In the genomic region with DNA sequence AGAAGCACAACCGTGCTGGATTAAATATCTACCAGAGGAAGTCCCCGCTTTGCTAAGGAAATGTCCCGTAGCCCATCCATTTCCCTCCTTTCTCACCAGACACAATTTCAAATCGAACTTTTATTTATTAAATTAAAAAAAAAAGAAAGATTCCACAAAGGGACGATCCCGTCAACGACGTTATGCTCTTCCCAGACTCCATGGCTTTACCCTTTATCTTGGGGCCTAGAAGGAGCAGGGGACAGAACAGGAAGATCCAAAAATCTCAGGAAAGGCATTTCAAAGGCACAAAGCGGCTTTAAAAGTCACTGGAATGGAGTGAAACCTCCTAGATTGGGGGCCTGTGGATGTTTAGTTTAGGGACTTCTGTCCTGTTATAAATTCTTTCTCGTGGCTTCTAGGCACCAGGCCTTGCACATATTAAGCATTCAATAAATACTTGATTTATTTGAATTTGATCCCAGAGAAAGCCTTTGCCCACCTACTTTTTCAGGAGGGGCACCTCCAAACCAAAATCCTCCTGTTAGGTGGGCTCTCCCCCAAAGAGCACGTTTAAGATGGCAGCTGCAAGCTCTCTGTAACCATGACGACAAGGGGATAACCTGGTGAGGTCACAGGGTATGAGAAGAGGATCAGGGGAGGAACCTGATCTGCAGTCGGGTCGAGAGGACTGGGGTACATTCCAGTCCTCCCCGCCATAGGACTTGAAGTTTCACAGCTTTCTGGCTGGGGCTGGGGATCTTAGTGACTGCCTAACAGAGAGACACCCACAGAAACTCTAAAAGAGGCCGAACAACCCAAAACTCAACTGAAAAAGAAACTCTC, we compare ENCODE assay signal across 8 mouse cellular contexts. TPM values are rescaled to one million over a fixed set of nuclear protein-coding genes. Genes with fewer than 3 reads are reported as not detected.
DNase-seq lines count a peak whose midpoint lies in the region; ATAC-seq and TF ChIP-seq lines count a peak whose summit lies in the region.

No protein-coding gene starts in this region.

- WGBS in embryonic facial prominence, embryonic 12.5 days = 20% methylated on average over 16 of the region's 16 CpGs
- 42% methylated on average over 16 of the region's 16 CpGs for WGBS in hindbrain, postnatal 0 days

- H3K27me3 ChIP-seq in embryonic facial prominence, embryonic 12.5 days = peaks cover 17% of the 10 kb centered on the region
- H3K27me3 ChIP-seq in hindbrain, postnatal 0 days (ENCODE audit: insufficient read depth, low read length) = peaks cover 22% of the 10 kb centered on the region

- no peak for DNase-seq in layer of hippocampus, adult 2 months (ENCODE audit: low spot score in 2 of 2)
- no peak for DNase-seq in layer of hippocampus, adult 18-20 months (ENCODE audit: low spot score in 2 of 2)
- DNase-seq in hindbrain, postnatal 0 days (ENCODE audit: low spot score) = no peak
- DNase-seq in neural tube, embryonic 10.5 days (ENCODE audit: extremely low spot score, low spot score) = peak; percentile 42
- no peak for DNase-seq in cerebellum, adult 11-12 months
- DNase-seq in layer of hippocampus, adult 9-11 months = no peak

- H3K36me3 ChIP-seq in embryonic facial prominence, embryonic 12.5 days = no peaks in the 10 kb centered on the region
- no peaks in the 10 kb centered on the region for H3K36me3 ChIP-seq in hindbrain, postnatal 0 days (ENCODE audit: insufficient read depth, low read length)

- peak overlapping the region; percentile 91 for H3K27ac ChIP-seq in layer of hippocampus, adult 2 months
- peak overlapping the region; percentile 92 for H3K27ac ChIP-seq in embryonic facial prominence, embryonic 12.5 days
- no peak overlapping the region for H3K27ac ChIP-seq in hindbrain, postnatal 0 days

- H3K4me2 ChIP-seq in embryonic facial prominence, embryonic 12.5 days (replicated peaks) = peak overlapping the region; percentile 71
- H3K4me2 ChIP-seq in hindbrain, postnatal 0 days (ENCODE audit: low read depth, low read length) = peak overlapping the region; percentile 97; the same call in 1 of the 2 replicates

- peaks cover 28% of the 10 kb centered on the region for H3K4me1 ChIP-seq in embryonic facial prominence, embryonic 12.5 days
- peaks cover 8% of the 10 kb centered on the region for H3K4me1 ChIP-seq in hindbrain, postnatal 0 days (ENCODE audit: insufficient read depth, low read length)

- no peaks in the 10 kb centered on the region for H3K9me3 ChIP-seq in embryonic facial prominence, embryonic 12.5 days
- H3K9me3 ChIP-seq in hindbrain, postnatal 0 days (ENCODE audit: low read length) = no peaks in the 10 kb centered on the region

- no peak overlapping the region for H3K4me3 ChIP-seq in layer of hippocampus, adult 2 months
- H3K4me3 ChIP-seq in embryonic facial prominence, embryonic 12.5 days = no peak overlapping the region; the same call in 1 of the 2 replicates
- H3K4me3 ChIP-seq in hindbrain, postnatal 0 days (ENCODE audit: low read length) = no peak overlapping the region

- peak overlapping the region; percentile 74; the same call in 1 of the 2 replicates for H3K9ac ChIP-seq in embryonic facial prominence, embryonic 12.5 days
- no peak overlapping the region for H3K9ac ChIP-seq in hindbrain, postnatal 0 days (replicated peaks; ENCODE audit: low read length)

- no peak for ATAC-seq in embryonic facial prominence, embryonic 12.5 days (ENCODE audit: insufficient number of reproducible peaks, insufficient read depth, low FRiP score, low TSS enrichment)
- no peak for ATAC-seq in hindbrain, postnatal 0 days
- ATAC-seq in granulocyte monocyte progenitor cell, adult 5-6 weeks (replicated peaks; ENCODE audit: poor library complexity, severe bottlenecking) = no peak

- no peak for TF ChIP-seq CTCF in layer of hippocampus, adult 2 months (conservative IDR thresholded peaks at IDR 0.05)
- TF ChIP-seq CTCF in hindbrain, postnatal 0 days (IDR thresholded peaks at IDR 0.05; ENCODE audit: low read depth) = no peak

RNA-seq across cellular contexts. Expression of a gene that starts 6.1 kb away (rescaled TPM):
- 10 to 100 TPM; 24.5 to 26.5 TPM for total RNA-seq in layer of hippocampus, adult 2 months (2021)
- 10 to 100 TPM; 19.2 to 23.6 TPM for total RNA-seq in layer of hippocampus, adult 18-20 months (2021)
- 78.4 and 89.3 TPM in 2 replicates for polyA plus RNA-seq in embryonic facial prominence, embryonic 12.5 days (2016; fragmentation: Nextera tagmentation; extraction: Ambion mirVana)
- 19.4 and 25.4 TPM in 2 replicates for total RNA-seq in hindbrain, postnatal 0 days (2014; rRNA removed)
- polyA plus RNA-seq in hindbrain, postnatal 0 days (2015; fragmentation: Nextera tagmentation; extraction: Ambion mirVana) = 31.4 and 36.4 TPM in 2 replicates
- total RNA-seq in granulocyte monocyte progenitor cell, adult 5-6 weeks (2014; fragmentation: Nextera tagmentation) = 120 and 123 TPM in 2 replicates
- 147 and 153 TPM in 2 replicates for total RNA-seq in granulocyte monocyte progenitor cell, adult 5-6 weeks (2017)

RNA-seq across cellular contexts. Expression of a gene that starts 10.3 kb away (rescaled TPM):
- total RNA-seq in layer of hippocampus, adult 2 months (2021) = under 1 TPM; 0.32 to 0.49 TPM
- total RNA-seq in layer of hippocampus, adult 18-20 months (2021) = under 1 TPM; 0.41 to 0.45 TPM
- 8.5 and 9.4 TPM in 2 replicates for polyA plus RNA-seq in embryonic facial prominence, embryonic 12.5 days (2016; fragmentation: Nextera tagmentation; extraction: Ambion mirVana)
- 0.11 and 0.31 TPM in 2 replicates for total RNA-seq in hindbrain, postnatal 0 days (2014; rRNA removed)
- 0.38 and 0.40 TPM in 2 replicates for polyA plus RNA-seq in hindbrain, postnatal 0 days (2015; fragmentation: Nextera tagmentation; extraction: Ambion mirVana)
- total RNA-seq in granulocyte monocyte progenitor cell, adult 5-6 weeks (2014; fragmentation: Nextera tagmentation) = not detected in 2 replicates
- total RNA-seq in granulocyte monocyte progenitor cell, adult 5-6 weeks (2017) = not detected in 2 replicates

RNA-seq across cellular contexts. Expression of a gene that starts 25.2 kb away (rescaled TPM):
- total RNA-seq in layer of hippocampus, adult 2 months (2021) = 10 to 100 TPM; 61.0 to 70.2 TPM
- total RNA-seq in layer of hippocampus, adult 18-20 months (2021) = 10 to 100 TPM; 69.4 to 72.5 TPM
- 113 and 114 TPM in 2 replicates for polyA plus RNA-seq in embryonic facial prominence, embryonic 12.5 days (2016; fragmentation: Nextera tagmentation; extraction: Ambion mirVana)
- total RNA-seq in hindbrain, postnatal 0 days (2014; rRNA removed) = 56.5 and 58.0 TPM in 2 replicates
- polyA plus RNA-seq in hindbrain, postnatal 0 days (2015; fragmentation: Nextera tagmentation; extraction: Ambion mirVana) = 78.8 and 79.8 TPM in 2 replicates
- total RNA-seq in granulocyte monocyte progenitor cell, adult 5-6 weeks (2014; fragmentation: Nextera tagmentation) = 63.3 and 88.7 TPM in 2 replicates
- total RNA-seq in granulocyte monocyte progenitor cell, adult 5-6 weeks (2017) = 55.1 and 59.9 TPM in 2 replicates

RNA-seq across cellular contexts. Expression of a gene that starts 30.8 kb away (rescaled TPM):
- total RNA-seq in layer of hippocampus, adult 2 months (2021) = 100 to 1,000 TPM; 433 to 437 TPM
- total RNA-seq in layer of hippocampus, adult 18-20 months (2021) = 100 to 1,000 TPM; 469 to 474 TPM
- polyA plus RNA-seq in embryonic facial prominence, embryonic 12.5 days (2016; fragmentation: Nextera tagmentation; extraction: Ambion mirVana) = 433 and 448 TPM in 2 replicates
- total RNA-seq in hindbrain, postnatal 0 days (2014; rRNA removed) = 119 and 139 TPM in 2 replicates
- polyA plus RNA-seq in hindbrain, postnatal 0 days (2015; fragmentation: Nextera tagmentation; extraction: Ambion mirVana) = 531 and 540 TPM in 2 replicates
- 299 and 314 TPM in 2 replicates for total RNA-seq in granulocyte monocyte progenitor cell, adult 5-6 weeks (2014; fragmentation: Nextera tagmentation)
- 366 and 404 TPM in 2 replicates for total RNA-seq in granulocyte monocyte progenitor cell, adult 5-6 weeks (2017)

RNA-seq across cellular contexts. Expression of a gene that starts 49.2 kb away (rescaled TPM):
- total RNA-seq in layer of hippocampus, adult 2 months (2021) = 10 to 100 TPM; 23.1 to 33.0 TPM
- total RNA-seq in layer of hippocampus, adult 18-20 months (2021) = 10 to 100 TPM; 25.7 to 26.3 TPM
- 12.0 TPM in 2 replicates for polyA plus RNA-seq in embryonic facial prominence, embryonic 12.5 days (2016; fragmentation: Nextera tagmentation; extraction: Ambion mirVana)
- total RNA-seq in hindbrain, postnatal 0 days (2014; rRNA removed) = 24.7 and 26.0 TPM in 2 replicates
- 3.0 and 3.5 TPM in 2 replicates for polyA plus RNA-seq in hindbrain, postnatal 0 days (2015; fragmentation: Nextera tagmentation; extraction: Ambion mirVana)
- total RNA-seq in granulocyte monocyte progenitor cell, adult 5-6 weeks (2014; fragmentation: Nextera tagmentation) = 59.6 and 71.6 TPM in 2 replicates
- 52.0 and 56.1 TPM in 2 replicates for total RNA-seq in granulocyte monocyte progenitor cell, adult 5-6 weeks (2017)
